Mouse (Mus musculus) heart, postnatal 4 days (tissue): ENCODE measurements at regions not wholly inside any gene's neighbourhood (a gene's known extent, or its start where the extent isn't known, plus 50 kb on each side); places are given as distances from the start of the nearest gene placed in this dataset.
A peak's percentile ranks its signal among the peaks of the same experiment; 100 is the strongest.

Source experiments
- DNase-seq: peaks from one replicate; pipeline ENCODE4 v3.0.0; 2021

GRCm38 (mm10) chr1:78876156-78876555 lies 59.6 kb downstream of the Kcne4 start:
- peak; percentile 8 for DNase-seq

DNA sequence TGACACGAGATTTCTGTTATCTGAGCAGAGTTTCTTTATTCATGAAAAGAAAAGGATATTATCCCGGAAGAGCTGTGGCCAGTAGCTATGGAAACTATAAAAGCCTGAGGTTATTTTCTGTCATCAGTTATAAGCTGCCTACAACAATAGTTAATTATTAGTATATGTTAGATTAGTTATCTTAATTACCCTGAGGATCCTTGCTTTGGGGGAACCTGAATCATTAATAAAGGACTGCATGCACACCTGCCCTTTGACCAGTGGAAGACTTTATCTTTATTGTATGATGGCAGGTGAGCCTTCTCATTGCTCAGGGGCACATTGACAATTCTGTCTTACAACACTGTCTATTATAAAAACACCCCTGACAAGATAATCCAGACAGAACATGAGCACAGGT lies 62.7 kb downstream of the Kcne4 start:
- no peak for DNase-seq

GRCm38 (mm10) chr1:78882455-78882854 lies 65.9 kb downstream of the Kcne4 start:
- DNase-seq: no peak

GRCm38 (mm10) chr1:78889241-78889640 lies 72.7 kb downstream of the Kcne4 start:
- no peak for DNase-seq

GRCm38 (mm10) chr1:78891344-78891743 lies 74.8 kb downstream of the Kcne4 start:
- no peak for DNase-seq

DNA sequence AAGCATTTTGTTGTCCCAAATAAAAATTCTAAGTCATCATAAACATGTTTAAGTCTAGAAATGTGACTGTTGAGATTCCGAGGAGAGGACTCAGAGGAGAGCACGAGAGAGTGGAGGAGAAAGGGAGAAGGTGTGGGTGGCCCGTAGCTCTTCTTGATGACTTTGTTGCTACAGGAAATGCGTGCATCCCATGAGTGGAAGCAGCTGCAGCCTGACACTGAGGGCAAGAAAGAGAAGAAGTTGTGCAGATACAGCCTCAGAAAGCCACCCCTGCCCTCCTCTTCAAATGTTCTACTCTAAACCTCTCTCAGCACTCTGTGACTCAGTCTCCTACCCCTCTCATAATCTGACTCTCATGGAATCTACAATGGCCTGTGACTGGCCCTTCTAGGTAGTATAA lies 77.7 kb downstream of the Kcne4 start:
- DNase-seq: no peak

DNA sequence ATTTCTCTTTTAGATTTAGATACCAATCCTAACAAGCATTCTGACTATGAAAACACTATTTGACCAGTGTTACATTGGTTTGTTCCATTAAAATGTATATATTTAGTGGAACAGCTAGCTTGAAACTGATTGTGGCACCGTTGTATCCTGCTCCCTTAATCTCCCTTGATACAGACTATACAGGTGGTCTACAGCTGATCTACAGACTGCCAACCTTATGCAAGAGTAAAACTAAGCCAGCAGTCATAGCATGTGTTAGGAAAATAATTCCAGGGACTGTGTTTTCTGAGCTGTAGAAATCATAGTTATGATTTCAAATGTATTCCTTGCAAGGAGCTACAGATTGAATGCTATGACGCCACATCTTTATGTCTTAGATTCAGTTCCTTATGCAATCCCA lies 78.6 kb downstream of the Kcne4 start:
- DNase-seq: no peak

- no peak for DNase-seq
These were observed 91.0 kb downstream of the Kcne4 start for GRCm38 (mm10) chr1:78907591-78907990.

DNA sequence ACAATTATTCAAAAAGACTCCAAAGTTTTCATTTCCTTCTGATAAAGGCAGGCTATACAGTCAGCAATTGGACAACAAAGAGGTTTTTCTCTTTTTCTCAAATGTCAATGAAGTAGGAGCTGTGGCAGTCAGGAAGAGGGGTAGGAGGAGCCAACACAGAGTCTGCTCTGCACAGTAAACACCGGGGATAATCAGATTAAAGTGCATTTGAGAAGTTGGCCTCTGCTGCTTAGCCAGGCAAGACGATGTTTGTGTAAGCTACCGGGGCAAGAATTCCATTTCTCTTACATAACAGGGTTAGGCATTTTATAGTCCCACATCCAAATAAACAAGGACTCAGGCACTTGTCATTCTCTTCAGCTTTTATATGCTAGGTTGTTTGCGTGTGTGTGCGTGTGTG lies 91.4 kb downstream of the Kcne4 start:
- DNase-seq: no peak

GRCm38 (mm10) chr1:78913791-78914190 lies 97.2 kb downstream of the Kcne4 start:
- no peak for DNase-seq

DNA sequence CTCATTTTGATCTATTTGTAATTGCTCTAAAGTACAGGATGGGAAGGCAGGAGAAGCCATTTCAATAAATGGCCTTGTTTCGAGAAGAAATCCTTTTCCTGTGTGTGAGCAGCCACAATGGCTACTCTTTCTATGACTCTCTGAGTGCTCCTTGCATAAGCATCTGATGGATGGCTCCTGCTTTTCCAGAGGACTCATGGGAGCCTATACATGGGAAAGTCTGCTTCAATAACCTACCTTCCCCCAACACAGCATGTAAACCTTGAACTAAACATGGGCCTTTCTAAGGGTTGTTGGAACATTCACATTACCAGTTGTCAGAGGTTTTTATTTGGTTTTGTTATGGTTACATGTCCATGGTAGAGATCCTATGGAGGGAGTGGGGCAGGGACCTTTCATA lies 103.3 kb downstream of the Kcne4 start:
- DNase-seq: no peak

DNA sequence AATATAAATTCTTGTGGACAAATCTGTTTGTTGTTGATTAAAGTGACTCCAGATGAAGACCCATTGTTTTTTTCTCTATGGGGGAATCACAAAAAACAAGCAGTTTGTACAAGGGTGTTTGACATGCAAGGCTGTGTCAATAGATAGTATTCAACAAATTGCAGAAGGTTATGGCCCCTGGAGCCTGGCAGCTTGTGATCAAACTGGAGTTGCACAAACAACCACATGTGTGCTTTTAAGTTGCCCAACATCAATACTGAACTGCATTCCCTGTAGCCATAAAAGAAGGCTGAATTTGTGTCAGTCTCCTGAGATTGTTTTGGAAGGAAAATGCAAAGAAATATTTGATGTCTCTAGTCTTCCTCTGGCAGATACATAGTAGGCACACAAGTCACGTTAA lies 113.4 kb downstream of the Kcne4 start:
- no peak for DNase-seq

GRCm38 (mm10) chr1:78939871-78940270 lies 123.3 kb downstream of the Kcne4 start:
- no peak for DNase-seq

GRCm38 (mm10) chr1:78945588-78945987 lies 129.0 kb downstream of the Kcne4 start:
- no peak for DNase-seq

DNA sequence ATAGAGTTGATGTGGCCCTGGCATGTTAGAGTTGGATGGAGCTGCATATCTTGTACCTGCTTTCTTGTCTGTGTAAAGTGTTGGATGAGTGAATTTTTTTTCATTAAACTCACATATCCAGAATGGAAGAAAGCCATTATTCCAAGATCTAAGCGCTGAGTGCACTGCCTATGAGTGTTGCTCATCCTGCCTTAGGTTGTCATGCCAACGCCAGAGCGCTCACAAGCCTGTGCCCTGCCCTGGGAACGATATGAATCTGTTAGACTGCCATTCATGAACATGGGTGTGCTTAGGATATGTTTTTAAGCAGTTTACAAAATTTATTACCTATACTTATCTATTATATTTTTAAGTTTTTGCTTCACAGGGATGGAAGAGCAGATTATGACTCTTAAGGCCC lies 163.5 kb downstream of the Kcne4 start:
- no peak for DNase-seq
